Mouse (Mus musculus) left cerebral cortex, postnatal 14 days (tissue): ENCODE results near the gene Mks1. TPM values are rescaled to one million over a fixed set of nuclear protein-coding genes. Genes with fewer than 3 reads are reported as not detected.

Source experiments
- DNase-seq, 2 experiments: peaks; one replicate each; pipeline ENCODE4 v3.0.0; 2021 to 2022; ENCODE audit warnings: low spot score in 2 of 2, mixed read lengths in 1 of 2
- intact Hi-C: fragments of 180-260 bp; cut with DNase I; formaldehyde crosslinking; loops from one replicate; pipeline ENCODE4 v1.15.1; 2025
- long read RNA-seq, 2 experiments: library from polyadenylated mRNA; stranded (forward); transcript quantifications; one replicate each; pipeline ENCODE4 v2.0.0; 2021
- total RNA-seq, 2 experiments: library from RNA; stranded (reverse); gene quantifications; 2 replicates each; pipeline ENCODE4 v1.2.3; 2021

The Mks1 gene
- 1 to 10 TPM; 5.3 to 5.6 TPM for total RNA-seq
- long read RNA-seq, experiment 1, transcript Mks1-201 (18 exons, 2,499 nt) = major isoform, 7 of 10 reads
- long read RNA-seq, experiment 1, partial matches to known transcripts = 0 of 10 reads
- long read RNA-seq, experiment 1, other reads (novel, unspliced or antisense) = 3 of 10 reads
- long read RNA-seq, experiment 2, partial matches to known transcripts = 1 of 6 reads
- long read RNA-seq, experiment 2, other reads (novel, unspliced or antisense) = 1 of 6 reads

- peak; percentile 91 to 94 for DNase-seq
- intact Hi-C loops = no loop called here
Observed at GRCm38 (mm10) chr11:87852690-87853596, at the start of gene Mks1. Gene Mks1, plus strand, starts transcription at chr11:87853215.

GRCm38 (mm10) chr11:87805448-87805847 lies 47.6 kb upstream of the Mks1 start:
- DNase-seq = no peak

GRCm38 (mm10) chr11:87807433-87807832 lies 45.6 kb upstream of the Mks1 start:
- intact Hi-C loops = loop anchor here (10.0 kb wide), 1 partner anchor 147 kb away; no protein-coding TSS in a partner anchor
- DNase-seq = no peak

More at GRCm38 (mm10) chr11:87805448-87805847, 47.6 kb upstream of the Mks1 start:
- intact Hi-C loops = loop anchor here (10.0 kb wide), 1 partner anchor 149 kb away; no protein-coding TSS in a partner anchor

DNA sequence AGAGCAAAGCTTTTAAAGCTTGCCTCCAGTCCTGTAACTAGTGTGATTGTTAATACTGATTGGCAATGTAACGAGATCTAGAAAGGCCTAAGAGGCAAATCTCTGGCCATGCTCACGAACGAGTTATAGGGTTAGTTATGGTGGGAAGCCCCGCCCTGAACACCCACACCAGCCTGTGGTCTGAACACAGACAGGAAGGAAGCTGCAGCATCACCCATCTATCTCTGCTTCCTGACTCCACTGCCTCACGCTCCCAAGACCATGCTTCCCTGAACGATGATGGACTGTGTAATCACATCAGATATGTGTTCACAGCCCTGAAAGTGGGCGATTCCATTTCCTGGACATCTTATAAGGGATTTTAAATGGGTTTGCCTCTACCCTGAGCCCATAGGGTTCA lies 44.8 kb upstream of the Mks1 start:
- intact Hi-C loops = loop anchor here (10.0 kb wide), 1 partner anchor 147 kb away; no protein-coding TSS in a partner anchor
- no peak for DNase-seq

- DNase-seq = peak in 1 of 2 experiments; percentile 20
- intact Hi-C loops = no loop called here
Observed at GRCm38 (mm10) chr11:87811396-87811795, 41.6 kb upstream of the Mks1 start.

DNA sequence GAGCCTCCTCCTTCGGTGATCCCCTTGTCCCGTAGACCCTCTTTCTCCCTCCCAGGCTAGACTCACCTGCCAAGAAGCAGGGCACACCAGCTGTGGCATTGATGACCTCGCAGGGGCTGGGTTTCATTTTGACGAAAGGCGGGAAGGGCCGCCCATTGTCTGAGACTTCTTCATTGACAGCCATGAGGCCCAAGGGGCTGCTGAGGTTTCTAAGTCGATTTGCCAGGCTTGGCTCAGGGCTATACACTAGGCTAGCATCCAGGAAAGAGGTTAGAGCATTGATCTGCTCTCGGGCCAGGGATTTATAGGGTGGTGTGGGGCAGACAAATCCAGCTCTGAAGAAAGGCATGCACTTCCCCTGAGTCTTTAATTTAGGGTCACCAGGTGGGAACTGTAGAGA lies 38.2 kb upstream of the Mks1 start:
- DNase-seq = no peak
- intact Hi-C loops = no loop called here

GRCm38 (mm10) chr11:87816707-87817442 lies 36.1 kb upstream of the Mks1 start:
- intact Hi-C loops = no loop called here
- peak; percentile 44 to 52 for DNase-seq

DNA sequence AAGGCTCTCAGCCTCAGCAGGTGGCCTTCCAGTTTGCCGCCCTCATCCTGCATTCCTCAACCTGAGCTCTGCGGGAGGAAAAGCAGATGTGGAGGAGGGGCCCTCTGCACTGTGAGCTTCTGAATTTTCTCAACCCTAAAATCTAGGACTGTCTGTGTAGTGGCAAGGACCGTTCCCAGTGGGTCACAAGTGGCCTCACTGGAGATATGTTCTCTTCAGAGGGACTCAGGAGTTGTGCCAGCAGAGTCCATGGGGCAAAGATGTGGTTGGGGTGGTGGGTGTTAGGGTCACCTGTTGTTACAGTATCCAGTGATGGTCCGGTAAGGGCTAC lies 35.6 kb upstream of the Mks1 start:
- DNase-seq = no peak
- intact Hi-C loops = no loop called here

GRCm38 (mm10) chr11:87821502-87821901 lies 31.5 kb upstream of the Mks1 start:
- no peak for DNase-seq
- intact Hi-C loops = no loop called here

- peak in 1 of 2 experiments; percentile 12 for DNase-seq
- intact Hi-C loops = no loop called here
Observed at GRCm38 (mm10) chr11:87828239-87828900, 24.6 kb upstream of the Mks1 start, which contains the start of gene Lpo. Gene Lpo, minus strand, starts transcription at chr11:87828289.

DNA sequence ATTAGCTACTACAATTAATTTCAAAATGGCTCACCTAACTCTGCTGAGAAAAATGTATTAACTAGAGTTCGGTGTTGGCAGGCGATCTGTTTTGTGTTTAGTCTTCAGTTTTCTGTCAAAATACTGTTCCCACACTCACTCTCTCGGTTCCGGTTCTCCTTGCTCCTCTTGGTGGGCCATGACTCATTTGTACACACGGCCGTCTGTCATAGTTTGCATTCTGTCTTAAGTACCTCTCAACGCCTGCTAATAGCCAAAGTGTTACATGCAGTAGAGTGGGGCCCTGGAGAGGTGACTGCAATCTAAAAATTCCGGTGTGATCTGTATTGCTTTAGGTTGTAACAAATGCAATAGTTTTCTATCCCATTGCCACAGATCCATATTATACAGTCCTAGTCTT lies 12.3 kb upstream of the Mks1 start:
- intact Hi-C loops = no loop called here
- DNase-seq = no peak

- intact Hi-C loops = no loop called here
Observed at GRCm38 (mm10) chr11:87841436-87841835, 11.6 kb upstream of the Mks1 start.

GRCm38 (mm10) chr11:87846968-87847600 lies 5.9 kb upstream of the Mks1 start:
- DNase-seq = no peak
- intact Hi-C loops = no loop called here

More at GRCm38 (mm10) chr11:87841436-87841835, 11.6 kb upstream of the Mks1 start:
- DNase-seq = no peak

DNA sequence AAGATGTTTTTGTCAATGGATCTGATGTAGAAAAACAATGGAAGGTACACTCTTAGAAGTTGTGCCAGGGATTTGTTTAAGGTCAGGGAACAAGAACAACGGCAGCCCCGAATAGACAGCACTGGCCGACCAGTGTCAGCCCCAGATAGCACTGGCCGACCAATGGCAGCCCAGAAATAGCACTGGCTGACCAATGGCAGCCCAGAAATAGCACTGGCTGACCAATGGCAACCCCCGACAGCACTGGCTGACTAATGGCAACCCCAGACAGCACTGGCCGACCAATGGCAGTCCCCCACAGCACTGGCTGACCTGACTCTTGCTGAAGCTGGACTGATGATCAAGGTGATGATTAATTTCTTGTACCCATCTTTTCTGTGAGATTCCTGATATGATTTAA lies 5.1 kb upstream of the Mks1 start:
- intact Hi-C loops = no loop called here
- no peak for DNase-seq

DNA sequence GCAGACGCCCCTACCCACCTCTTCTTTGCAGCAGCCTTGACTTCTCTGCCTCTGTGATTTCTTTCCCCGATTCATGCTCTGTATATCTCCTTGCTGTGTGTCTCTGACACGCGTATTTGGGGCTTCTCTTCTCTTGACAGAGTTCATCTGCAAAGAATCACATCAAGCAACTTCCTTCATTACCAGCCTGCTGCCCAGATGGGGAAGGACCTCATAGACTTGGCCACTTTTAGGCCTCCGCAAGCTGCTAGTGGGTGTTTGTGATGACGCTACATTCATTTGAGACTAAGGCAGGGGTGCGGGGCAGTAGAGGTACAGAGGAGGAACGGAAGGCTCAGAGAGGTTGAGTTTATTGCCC lies 561 bp downstream of the Mks1 start:
- peak; percentile 19 to 33 for DNase-seq
- intact Hi-C loops = no loop called here

GRCm38 (mm10) chr11:87854550-87854949 lies 1.5 kb downstream of the Mks1 start:
- no peak for DNase-seq
- intact Hi-C loops = no loop called here

- intact Hi-C loops = no loop called here
- DNase-seq = no peak
Observed at GRCm38 (mm10) chr11:87859273-87859672, 6.3 kb downstream of the Mks1 start.

GRCm38 (mm10) chr11:87860426-87860825 lies 7.4 kb downstream of the Mks1 start:
- DNase-seq = peak in 1 of 2 experiments; percentile 12
- intact Hi-C loops = no loop called here

- intact Hi-C loops = no loop called here
- DNase-seq = no peak
Observed at GRCm38 (mm10) chr11:87862805-87863204, 9.8 kb downstream of the Mks1 start.
